Mouse (Mus musculus) right cerebral cortex, adult 2 months (tissue): ENCODE data around the gene Pcsk6.
A peak's percentile ranks its signal among the peaks of the same experiment; 100 is the strongest.
"Not testable (repeated sequence)": the region's sequence is repeated elsewhere in the genome, so short reads cannot be mapped to it uniquely, and the experiment has no call there.

Source experiments
- DNase-seq, 2 experiments: peaks; one replicate each; pipeline ENCODE4 v3.0.0; 2021 to 2022; ENCODE audit warnings: low spot score in 2 of 2

Gene Pcsk6

GRCm38 (mm10) chr7:65861591-65862472 is at the start of gene Pcsk6:
Gene Pcsk6, plus strand, starts transcription at chr7:65861734.
- peak in 1 of 2 experiments; percentile 13 for DNase-seq

GRCm38 (mm10) chr7:65813611-65814212 is 47.8 kb upstream of the Pcsk6 start:
- no peak for DNase-seq

- DNase-seq = no peak
Measured at GRCm38 (mm10) chr7:65817564-65817963, 44.0 kb upstream of the Pcsk6 start.

- no peak for DNase-seq
Measured at GRCm38 (mm10) chr7:65820391-65820790, 41.1 kb upstream of the Pcsk6 start.

- not testable (repeated sequence) for DNase-seq
Measured at GRCm38 (mm10) chr7:65821901-65822300, 39.6 kb upstream of the Pcsk6 start.

- no peak for DNase-seq
Measured at GRCm38 (mm10) chr7:65822506-65823119, 38.9 kb upstream of the Pcsk6 start.

- no peak for DNase-seq
Measured at GRCm38 (mm10) chr7:65839756-65840155, 21.8 kb upstream of the Pcsk6 start.

- DNase-seq = no peak
Measured at GRCm38 (mm10) chr7:65843210-65843609, 18.3 kb upstream of the Pcsk6 start.

- no peak for DNase-seq
Measured at GRCm38 (mm10) chr7:65860981-65861380, 553 bp upstream of the Pcsk6 start.

- no peak for DNase-seq
Measured at GRCm38 (mm10) chr7:65862473-65863176, 1.1 kb downstream of the Pcsk6 start.

GRCm38 (mm10) chr7:65869173-65869572 is 7.6 kb downstream of the Pcsk6 start:
- no peak for DNase-seq

- no peak for DNase-seq
Measured at GRCm38 (mm10) chr7:65869794-65870193, 8.3 kb downstream of the Pcsk6 start.

- no peak for DNase-seq
Measured at GRCm38 (mm10) chr7:65870227-65870626, 8.7 kb downstream of the Pcsk6 start.

- peak in 1 of 2 experiments; percentile 12 for DNase-seq
Measured at GRCm38 (mm10) chr7:65870928-65871580, 9.5 kb downstream of the Pcsk6 start.

GRCm38 (mm10) chr7:65871851-65872250 is 10.3 kb downstream of the Pcsk6 start:
- no peak for DNase-seq

GRCm38 (mm10) chr7:65873176-65873845 is 11.8 kb downstream of the Pcsk6 start:
- DNase-seq = no peak

GRCm38 (mm10) chr7:65873902-65874301 is 12.4 kb downstream of the Pcsk6 start:
- no peak for DNase-seq

GRCm38 (mm10) chr7:65876596-65876995 is 15.1 kb downstream of the Pcsk6 start:
- DNase-seq = no peak

- DNase-seq = no peak
Measured at GRCm38 (mm10) chr7:65878234-65878633, 16.7 kb downstream of the Pcsk6 start.

GRCm38 (mm10) chr7:65879330-65879729 is 17.8 kb downstream of the Pcsk6 start:
- no peak for DNase-seq
